Mouse (Mus musculus) liver, adult 10 weeks (tissue): Measurements from ENCODE around the gene Cplane1. TPM values are rescaled to one million over a fixed set of nuclear protein-coding genes. Genes with fewer than 3 reads are reported as not detected.

Experiments
- polyA plus RNA-seq: library from polyadenylated mRNA; stranded (reverse); fragments of 350-450 nt; fragmentation: Illumina TruSeq; extraction: RNeasy Lipid Tissue Mini Kit (QIAGEN cat#74804); gene quantifications from one replicate; pipeline ENCODE4 v1.2.3, GENCODE M21; 2014; ENCODE audit warnings: low read depth, low replicate concordance

The Cplane1 gene
- polyA plus RNA-seq = 1.1 TPM

GRCm38 (mm10) chr15:8168591-8169265, at the start of gene Cplane1:
Cplane1 (plus strand) TSS chr15:8169106.

Other genes starting within 250 kb of the Cplane1 start
- 18.5 TPM for gene Wdr70, start 69.9 kb upstream of the Cplane1 start, polyA plus RNA-seq
- gene Nup155, start 59.8 kb upstream of the Cplane1 start, polyA plus RNA-seq = 14.4 TPM